13 mouse cellular contexts compared by ENCODE assay signal in genomic region chr4:148377368-148377767, GRCm38 (mm10).
DNase-seq lines count a peak whose midpoint lies in the region; TF ChIP-seq lines count a peak whose summit lies in the region.
"Had no signal": no experiment of that assay in that cellular context is flagged by ENCODE, and none has a peak within 500 bp of the region (broad histone marks: within the 10 kb centered on the region; RNA-seq: fewer than 3 reads in every experiment).

No protein-coding gene starts in this region.

- no peak overlapping the region for H3K27ac ChIP-seq in testis, adult 2 months (ENCODE audit: control insufficient read depth, insufficient read depth, low read depth, low read length)
- H3K27ac ChIP-seq in layer of hippocampus, adult 2 months: no peak overlapping the region
- H3K27ac ChIP-seq: liver, embryonic 12.5 days had no signal

- intact Hi-C loops in heart, postnatal 36 days (cut with DNase I): no loop called here
- intact Hi-C loops in heart, postnatal 10 days (cut with DNase I): no loop called here

- TF ChIP-seq CTCF in testis, adult 2 months (IDR thresholded peaks at IDR 0.05; ENCODE audit: control insufficient read depth, insufficient read depth, insufficient replicate concordance, low read depth, low read length): no peak
- no peak for TF ChIP-seq CTCF in layer of hippocampus, adult 2 months (conservative IDR thresholded peaks at IDR 0.05)

- no peak for TF ChIP-seq POLR2A in testis, adult 2 months (IDR thresholded peaks at IDR 0.05; ENCODE audit: control insufficient read depth, low read depth, low read length)

- no peaks in the 10 kb centered on the region for H3K4me1 ChIP-seq in testis, adult 2 months (ENCODE audit: control insufficient read depth, insufficient read depth, low read length)
- H3K4me1 ChIP-seq: liver, embryonic 12.5 days had no signal

- peak overlapping the region; percentile 48 for H3K4me3 ChIP-seq in testis, adult 2 months (ENCODE audit: control insufficient read depth, low read depth, low read length)
- H3K4me3 ChIP-seq in layer of hippocampus, adult 2 months: no peak overlapping the region
- H3K4me3 ChIP-seq: liver, embryonic 12.5 days had no signal

- no peaks in the 10 kb centered on the region for H3K27me3 ChIP-seq in testis, adult 2 months (ENCODE audit: control insufficient read depth, insufficient read depth, low read length)
- H3K27me3 ChIP-seq: liver, embryonic 12.5 days had no signal

- H3K36me3 ChIP-seq in testis, adult 2 months (ENCODE audit: control insufficient read depth, insufficient read depth, low read length): no peaks in the 10 kb centered on the region
- H3K36me3 ChIP-seq: liver, embryonic 12.5 days had no signal

- DNase-seq in heart, adult 18-20 months: peak; percentile 36 to 60
- no peak for DNase-seq in heart, postnatal 36 days
- DNase-seq in testis, postnatal 14 days (ENCODE audit: low spot score): no peak
- DNase-seq in heart, postnatal 10 days: peak; percentile 30 to 49
- peak; percentile 60 for DNase-seq in retina, postnatal 1 day
- no peak for DNase-seq in adipocyte (ENCODE audit: low spot score)
- no peak for DNase-seq in layer of hippocampus, adult 2 months (ENCODE audit: low spot score in 2 of 2)
- DNase-seq: cerebellum, postnatal 10 days; kidney, postnatal 25 days; right cerebral cortex, postnatal 25 days; thymus, adult 2 months had no signal

Comparison
In these comparisons a context has a peak if more than half of its experiments do, and no peak if none do; other contexts are left out.
1. DNase-seq: peak in heart, adult 18-20 months (2 of 2), heart, postnatal 10 days (2 of 2) and retina, postnatal 1 day (single experiment); none in heart, postnatal 36 days (0 of 2), testis, postnatal 14 days (single experiment), adipocyte (single experiment) and layer of hippocampus, adult 2 months (0 of 2).